Mouse (Mus musculus): ENCODE results near the gene Adamtsl1. TPM values are rescaled to one million over a fixed set of nuclear protein-coding genes. Genes with fewer than 3 reads are reported as not detected.

The Adamtsl1 gene
- total RNA-seq, 1 experiment: 6.3 TPM

GRCm38 (mm10) chr4:86349341-86349740 lies 835.4 kb downstream of the Adamtsl1 start:
- no peaks in the 10 kb centered on the region for H3K9me3 ChIP-seq (ENCODE audit: control insufficient read depth, insufficient read depth, low read depth, low read length)
- no peak overlapping the region for H3K4me3 ChIP-seq (ENCODE audit: insufficient read depth in 1 of 2, low read depth in 1 of 2, low read length in 2 of 2, poor library complexity in 1 of 2, severe bottlenecking in 1 of 2)
- in situ Hi-C loops (cut with MboI; ENCODE audit: low sequenced_read_pairs in 2 of 2, unreplicated experiment in 2 of 2): no loop called here
- TF ChIP-seq ZNF384 (IDR thresholded peaks at IDR 0.05; ENCODE audit: low read depth, low read length): no peak
- no peak for TF ChIP-seq MAFK (IDR thresholded peaks at IDR 0.05; ENCODE audit: insufficient read depth, low read depth, low read length)
- no peak for TF ChIP-seq HCFC1 (IDR thresholded peaks at IDR 0.05; ENCODE audit: borderline replicate concordance, insufficient read depth, low read length)
- no peak for TF ChIP-seq ZC3H11A (IDR thresholded peaks at IDR 0.05; ENCODE audit: borderline replicate concordance, low read depth, low read length)
- no peak for TF ChIP-seq CHD2 (IDR thresholded peaks at IDR 0.05; ENCODE audit: low read depth, low read length)
- no peaks in the 10 kb centered on the region for H3K36me3 ChIP-seq (ENCODE audit: control insufficient read depth, insufficient read depth, low read length, poor library complexity, severe bottlenecking)
- H3K27ac ChIP-seq (ENCODE audit: insufficient read depth, low read depth, low read length, poor library complexity, severe bottlenecking): no peak overlapping the region
- no peaks in the 10 kb centered on the region for H3K4me1 ChIP-seq (ENCODE audit: control insufficient read depth in 2 of 2, insufficient read depth in 2 of 2, low read length in 2 of 2, poor library complexity in 1 of 2)
- DNase-seq (ENCODE audit: low read depth, low spot score): no peak
- H3K9ac ChIP-seq (ENCODE audit: insufficient read depth, low read depth, low read length, poor library complexity, severe bottlenecking): no peak overlapping the region

GRCm38 (mm10) chr4:86352121-86352520 lies 838.1 kb downstream of the Adamtsl1 start:
- H3K9ac ChIP-seq (ENCODE audit: insufficient read depth, low read depth, low read length, poor library complexity, severe bottlenecking): no peak overlapping the region
- H3K27ac ChIP-seq (ENCODE audit: insufficient read depth, low read depth, low read length, poor library complexity, severe bottlenecking): no peak overlapping the region
- no peak for TF ChIP-seq CHD2 (IDR thresholded peaks at IDR 0.05; ENCODE audit: low read depth, low read length)
- no peak for TF ChIP-seq MAFK (IDR thresholded peaks at IDR 0.05; ENCODE audit: insufficient read depth, low read depth, low read length)
- TF ChIP-seq ZNF384 (IDR thresholded peaks at IDR 0.05; ENCODE audit: low read depth, low read length): no peak
- no peak for TF ChIP-seq HCFC1 (IDR thresholded peaks at IDR 0.05; ENCODE audit: borderline replicate concordance, insufficient read depth, low read length)
- no peak for TF ChIP-seq ZC3H11A (IDR thresholded peaks at IDR 0.05; ENCODE audit: borderline replicate concordance, low read depth, low read length)
- no peak for DNase-seq (ENCODE audit: low read depth, low spot score)
- no peaks in the 10 kb centered on the region for H3K36me3 ChIP-seq (ENCODE audit: control insufficient read depth, insufficient read depth, low read length, poor library complexity, severe bottlenecking)
- H3K4me1 ChIP-seq (ENCODE audit: control insufficient read depth in 2 of 2, insufficient read depth in 2 of 2, low read length in 2 of 2, poor library complexity in 1 of 2): no peaks in the 10 kb centered on the region
- no peaks in the 10 kb centered on the region for H3K9me3 ChIP-seq (ENCODE audit: control insufficient read depth, insufficient read depth, low read depth, low read length)
- H3K4me3 ChIP-seq (ENCODE audit: insufficient read depth in 1 of 2, low read depth in 1 of 2, low read length in 2 of 2, poor library complexity in 1 of 2, severe bottlenecking in 1 of 2): no peak overlapping the region
- in situ Hi-C loops (cut with MboI; ENCODE audit: low sequenced_read_pairs in 2 of 2, unreplicated experiment in 2 of 2): no loop called here

GRCm38 (mm10) chr4:86353550-86353949 lies 839.6 kb downstream of the Adamtsl1 start:
- no peak for DNase-seq (ENCODE audit: low read depth, low spot score)
- H3K9me3 ChIP-seq (ENCODE audit: control insufficient read depth, insufficient read depth, low read depth, low read length): no peaks in the 10 kb centered on the region
- H3K4me3 ChIP-seq (ENCODE audit: insufficient read depth in 1 of 2, low read depth in 1 of 2, low read length in 2 of 2, poor library complexity in 1 of 2, severe bottlenecking in 1 of 2): no peak overlapping the region
- TF ChIP-seq ZC3H11A (IDR thresholded peaks at IDR 0.05; ENCODE audit: borderline replicate concordance, low read depth, low read length) (no peak), MAFK (IDR thresholded peaks at IDR 0.05; ENCODE audit: insufficient read depth, low read depth, low read length) (no peak), ZNF384 (IDR thresholded peaks at IDR 0.05; ENCODE audit: low read depth, low read length) (no peak), HCFC1 (IDR thresholded peaks at IDR 0.05; ENCODE audit: borderline replicate concordance, insufficient read depth, low read length) (no peak), CHD2 (IDR thresholded peaks at IDR 0.05; ENCODE audit: low read depth, low read length) (no peak)
- H3K9ac ChIP-seq (ENCODE audit: insufficient read depth, low read depth, low read length, poor library complexity, severe bottlenecking): no peak overlapping the region
- no peaks in the 10 kb centered on the region for H3K36me3 ChIP-seq (ENCODE audit: control insufficient read depth, insufficient read depth, low read length, poor library complexity, severe bottlenecking)
- no peaks in the 10 kb centered on the region for H3K4me1 ChIP-seq (ENCODE audit: control insufficient read depth in 2 of 2, insufficient read depth in 2 of 2, low read length in 2 of 2, poor library complexity in 1 of 2)
- H3K27ac ChIP-seq (ENCODE audit: insufficient read depth, low read depth, low read length, poor library complexity, severe bottlenecking): no peak overlapping the region
- in situ Hi-C loops (cut with MboI; ENCODE audit: low sequenced_read_pairs in 2 of 2, unreplicated experiment in 2 of 2): no loop called here

- H3K4me1 ChIP-seq (ENCODE audit: control insufficient read depth in 2 of 2, insufficient read depth in 2 of 2, low read length in 2 of 2, poor library complexity in 1 of 2): no peaks in the 10 kb centered on the region
- H3K9ac ChIP-seq (ENCODE audit: insufficient read depth, low read depth, low read length, poor library complexity, severe bottlenecking): no peak overlapping the region
- H3K36me3 ChIP-seq (ENCODE audit: control insufficient read depth, insufficient read depth, low read length, poor library complexity, severe bottlenecking): no peaks in the 10 kb centered on the region
- H3K27ac ChIP-seq (ENCODE audit: insufficient read depth, low read depth, low read length, poor library complexity, severe bottlenecking): no peak overlapping the region
- DNase-seq (ENCODE audit: low read depth, low spot score): no peak
- no peak overlapping the region for H3K4me3 ChIP-seq (ENCODE audit: insufficient read depth in 1 of 2, low read depth in 1 of 2, low read length in 2 of 2, poor library complexity in 1 of 2, severe bottlenecking in 1 of 2)
- TF ChIP-seq ZC3H11A (IDR thresholded peaks at IDR 0.05; ENCODE audit: borderline replicate concordance, low read depth, low read length) (no peak), HCFC1 (IDR thresholded peaks at IDR 0.05; ENCODE audit: borderline replicate concordance, insufficient read depth, low read length) (no peak), MAFK (IDR thresholded peaks at IDR 0.05; ENCODE audit: insufficient read depth, low read depth, low read length) (no peak), ZNF384 (IDR thresholded peaks at IDR 0.05; ENCODE audit: low read depth, low read length) (no peak), CHD2 (IDR thresholded peaks at IDR 0.05; ENCODE audit: low read depth, low read length) (no peak)
- no peaks in the 10 kb centered on the region for H3K9me3 ChIP-seq (ENCODE audit: control insufficient read depth, insufficient read depth, low read depth, low read length)
- in situ Hi-C loops (cut with MboI; ENCODE audit: low sequenced_read_pairs in 2 of 2, unreplicated experiment in 2 of 2): no loop called here
These were observed 845.4 kb downstream of the Adamtsl1 start for GRCm38 (mm10) chr4:86359398-86359797.

GRCm38 (mm10) chr4:86369055-86369454 lies 855.1 kb downstream of the Adamtsl1 start:
- Histone ChIP-seq H3K36me3 (ENCODE audit: control insufficient read depth, insufficient read depth, low read length, poor library complexity, severe bottlenecking) (no peaks in the 10 kb centered on the region), H3K4me3 (ENCODE audit: insufficient read depth in 1 of 2, low read depth in 1 of 2, low read length in 2 of 2, poor library complexity in 1 of 2, severe bottlenecking in 1 of 2) (no peak overlapping the region), H3K9me3 (ENCODE audit: control insufficient read depth, insufficient read depth, low read depth, low read length) (no peaks in the 10 kb centered on the region), H3K4me1 (ENCODE audit: control insufficient read depth in 2 of 2, insufficient read depth in 2 of 2, low read length in 2 of 2, poor library complexity in 1 of 2) (no peaks in the 10 kb centered on the region), H3K27ac (ENCODE audit: insufficient read depth, low read depth, low read length, poor library complexity, severe bottlenecking) (no peak overlapping the region), H3K9ac (ENCODE audit: insufficient read depth, low read depth, low read length, poor library complexity, severe bottlenecking) (no peak overlapping the region)
- in situ Hi-C loops (cut with MboI; ENCODE audit: low sequenced_read_pairs in 2 of 2, unreplicated experiment in 2 of 2): no loop called here
- TF ChIP-seq ZNF384 (IDR thresholded peaks at IDR 0.05; ENCODE audit: low read depth, low read length) (no peak), HCFC1 (IDR thresholded peaks at IDR 0.05; ENCODE audit: borderline replicate concordance, insufficient read depth, low read length) (no peak), ZC3H11A (IDR thresholded peaks at IDR 0.05; ENCODE audit: borderline replicate concordance, low read depth, low read length) (no peak), CHD2 (IDR thresholded peaks at IDR 0.05; ENCODE audit: low read depth, low read length) (no peak), MAFK (IDR thresholded peaks at IDR 0.05; ENCODE audit: insufficient read depth, low read depth, low read length) (no peak)
- DNase-seq (ENCODE audit: low read depth, low spot score): no peak

Measured in ES-E14 (cell line).